8 mouse cellular contexts compared by ENCODE assay signal in the genomic region with DNA sequence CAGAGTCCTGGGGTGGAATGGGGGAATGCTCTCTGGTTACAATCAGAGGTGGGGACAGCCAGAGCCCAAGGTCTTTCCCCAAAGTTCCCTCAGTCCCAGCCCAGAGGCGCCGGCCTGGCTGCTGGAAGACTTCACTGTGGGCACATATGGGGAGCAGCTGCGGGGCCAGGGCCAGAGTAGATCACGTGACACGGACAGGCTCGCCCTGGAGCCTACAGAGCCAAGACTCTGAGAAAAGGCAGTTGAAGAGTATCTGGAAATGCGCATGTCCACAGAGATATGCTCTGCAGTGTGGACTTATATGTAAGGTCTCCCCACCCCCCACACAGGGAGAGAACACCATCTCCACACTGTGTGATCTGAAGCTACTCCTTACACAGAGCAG. TPM values are rescaled to one million over a fixed set of nuclear protein-coding genes. Genes with fewer than 3 reads are reported as not detected.
A peak's percentile ranks its signal among the peaks of the same experiment; 100 is the strongest.
DNase-seq lines count a peak whose midpoint lies in the region; ATAC-seq lines count a peak whose summit lies in the region.

No protein-coding gene starts in this region.

- H3K4me2 ChIP-seq in lung, embryonic 15.5 days, result peak overlapping the region; percentile 23; the same call in 1 of the 2 replicates
- H3K4me2 ChIP-seq in stomach, embryonic 16.5 days (ENCODE audit: low read depth, low read length), result no peak overlapping the region; the same call in 1 of the 2 replicates

- H3K4me3 ChIP-seq in lung, embryonic 15.5 days, result no peak overlapping the region
- no peak overlapping the region for H3K4me3 ChIP-seq in stomach, embryonic 16.5 days (replicated peaks; ENCODE audit: low read length)

- H3K4me1 ChIP-seq in lung, embryonic 15.5 days, result peaks cover 83% of the 10 kb centered on the region
- H3K4me1 ChIP-seq in stomach, embryonic 16.5 days (ENCODE audit: control insufficient read depth, insufficient read depth, low read length), result peaks cover 56% of the 10 kb centered on the region

- ATAC-seq in lung, embryonic 15.5 days (ENCODE audit: borderline replicate concordance, extremely low read depth, low FRiP score, low TSS enrichment), result peak; percentile 87
- ATAC-seq in stomach, embryonic 16.5 days (ENCODE audit: insufficient read depth, low FRiP score), result peak; percentile 82
- ATAC-seq in erythroblast, adult 5-6 weeks (replicated peaks; ENCODE audit: low FRiP score, poor library complexity, severe bottlenecking), result no peak

- H3K27me3 ChIP-seq in lung, embryonic 15.5 days, result no peaks in the 10 kb centered on the region
- H3K27me3 ChIP-seq in stomach, embryonic 16.5 days (ENCODE audit: control insufficient read depth, insufficient read depth, low read length), result no peaks in the 10 kb centered on the region

- no peaks in the 10 kb centered on the region for H3K36me3 ChIP-seq in lung, embryonic 15.5 days
- H3K36me3 ChIP-seq in stomach, embryonic 16.5 days (ENCODE audit: control insufficient read depth, insufficient read depth, low read length), result no peaks in the 10 kb centered on the region

- no peak overlapping the region for H3K9ac ChIP-seq in lung, embryonic 15.5 days
- peak overlapping the region; percentile 44; the same call in 1 of the 2 replicates for H3K9ac ChIP-seq in stomach, embryonic 16.5 days (ENCODE audit: low read length)

- peak; percentile 53 for DNase-seq in left cerebral cortex, postnatal 4 days
- no peak for DNase-seq in left cerebral cortex, postnatal 36 days (ENCODE audit: low spot score in 2 of 2)
- DNase-seq in heart, adult 18-20 months, result peak; percentile 75 to 89
- DNase-seq in kidney, adult 18-20 months, result peak; percentile 62
- DNase-seq in left cerebral cortex, postnatal 14 days (ENCODE audit: low spot score in 2 of 2), result no peak

- WGBS in lung, embryonic 15.5 days, result 19% methylated on average over 7 of the region's 7 CpGs
- 14% methylated on average over 7 of the region's 7 CpGs for WGBS in stomach, embryonic 16.5 days

- intact Hi-C loops in left cerebral cortex, postnatal 4 days (cut with DNase I), result no loop called here
- intact Hi-C loops in left cerebral cortex, postnatal 36 days (cut with DNase I), result no loop called here
- intact Hi-C loops in left cerebral cortex, postnatal 14 days (cut with DNase I), result no loop called here

- H3K27ac ChIP-seq in lung, embryonic 15.5 days, result peak overlapping the region; percentile 83
- H3K27ac ChIP-seq in stomach, embryonic 16.5 days (ENCODE audit: low read length), result peak overlapping the region; percentile 87

- H3K9me3 ChIP-seq in lung, embryonic 15.5 days, result no peaks in the 10 kb centered on the region
- H3K9me3 ChIP-seq in stomach, embryonic 16.5 days (replicated peaks; ENCODE audit: control insufficient read depth, low read length), result no peaks in the 10 kb centered on the region

RNA-seq across cellular contexts. Expression of a gene that starts 6.4 kb away (rescaled TPM):
- 10 to 100 TPM; 25.6 to 27.6 TPM for total RNA-seq in left cerebral cortex, postnatal 4 days (2021)
- total RNA-seq in left cerebral cortex, postnatal 36 days (2021), result 10 to 100 TPM; 22.9 to 23.9 TPM
- total RNA-seq in heart, adult 18-20 months (2021), result 10 to 100 TPM; 63.7 to 75.1 TPM
- polyA plus RNA-seq in lung, embryonic 15.5 days (2015; fragmentation: Nextera tagmentation; extraction: Ambion mirVana), result 134 and 143 TPM in 2 replicates
- polyA plus RNA-seq in stomach, embryonic 16.5 days (2015; fragmentation: Nextera tagmentation; extraction: Ambion mirVana), result 125 and 145 TPM in 2 replicates
- 3.6 TPM in 1 of 2 replicates, not detected in the other for total RNA-seq in erythroblast, adult 5-6 weeks (2015; ENCODE audit: low replicate concordance)
- 3.7 and 4.5 TPM in 2 replicates for total RNA-seq in erythroblast, adult 5-6 weeks (2017; ENCODE audit: low replicate concordance)
- total RNA-seq in left cerebral cortex, postnatal 14 days (2021), result 10 to 100 TPM; 19.5 to 26.4 TPM

RNA-seq across cellular contexts. Expression of a gene that starts 24.3 kb away (rescaled TPM):
- total RNA-seq in left cerebral cortex, postnatal 4 days (2021), result 1 to 10 TPM; 1.7 to 1.9 TPM
- 1 to 10 TPM; 1.7 to 1.8 TPM for total RNA-seq in left cerebral cortex, postnatal 36 days (2021)
- total RNA-seq in heart, adult 18-20 months (2021), result 10 to 100 TPM; 11.9 to 15.2 TPM
- 74.8 and 81.0 TPM in 2 replicates for polyA plus RNA-seq in lung, embryonic 15.5 days (2015; fragmentation: Nextera tagmentation; extraction: Ambion mirVana)
- polyA plus RNA-seq in stomach, embryonic 16.5 days (2015; fragmentation: Nextera tagmentation; extraction: Ambion mirVana), result 21.3 and 23.9 TPM in 2 replicates
- not detected in 2 replicates for total RNA-seq in erythroblast, adult 5-6 weeks (2015; ENCODE audit: low replicate concordance)
- total RNA-seq in erythroblast, adult 5-6 weeks (2017; ENCODE audit: low replicate concordance), result not detected in 2 replicates
- 1 to 10 TPM; 2.3 to 2.8 TPM for total RNA-seq in left cerebral cortex, postnatal 14 days (2021)

RNA-seq across cellular contexts. Expression of a gene that starts 42.8 kb away (rescaled TPM):
- 10 to 100 TPM; 30.4 to 32.5 TPM for total RNA-seq in left cerebral cortex, postnatal 4 days (2021)
- 10 to 100 TPM; 17.0 to 18.9 TPM for total RNA-seq in left cerebral cortex, postnatal 36 days (2021)
- total RNA-seq in heart, adult 18-20 months (2021), result 10 to 100 TPM; 15.8 to 16.4 TPM
- polyA plus RNA-seq in lung, embryonic 15.5 days (2015; fragmentation: Nextera tagmentation; extraction: Ambion mirVana), result 27.1 and 28.5 TPM in 2 replicates
- polyA plus RNA-seq in stomach, embryonic 16.5 days (2015; fragmentation: Nextera tagmentation; extraction: Ambion mirVana), result 24.0 and 25.2 TPM in 2 replicates
- total RNA-seq in erythroblast, adult 5-6 weeks (2015; ENCODE audit: low replicate concordance), result 2.3 TPM in 1 of 2 replicates, not detected in the other
- 1.4 and 3.2 TPM in 2 replicates for total RNA-seq in erythroblast, adult 5-6 weeks (2017; ENCODE audit: low replicate concordance)
- 10 to 100 TPM; 17.9 to 20.4 TPM for total RNA-seq in left cerebral cortex, postnatal 14 days (2021)

Comparison
In these comparisons a context has a peak if more than half of its experiments do, and no peak if none do; other contexts are left out.
1. DNase-seq: peak in left cerebral cortex, postnatal 4 days (single experiment), heart, adult 18-20 months (2 of 2) and kidney, adult 18-20 months (single experiment); none in left cerebral cortex, postnatal 36 days (0 of 2) and left cerebral cortex, postnatal 14 days (0 of 2).